In genomic region chr15:84025651-84026050, GRCm38 (mm10) we compare ENCODE assay signal across 30 mouse cellular contexts. TPM values are rescaled to one million over a fixed set of nuclear protein-coding genes. Genes with fewer than 3 reads are reported as not detected.
"Had no signal": no experiment of that assay in that cellular context is flagged by ENCODE, and none has a peak within 500 bp of the region (broad histone marks: within the 10 kb centered on the region; RNA-seq: fewer than 3 reads in every experiment).

No protein-coding gene starts in this region.

- DNase-seq: gastrocnemius, postnatal 14 days; gastrocnemius, postnatal 36 days; heart, adult 11 months; heart, adult 2 months; heart, postnatal 14 days; heart, postnatal 36 days; kidney, adult 11 months; kidney, adult 2 months; kidney, adult 9 months; kidney, postnatal 25 days; kidney, postnatal 4 days; liver; liver, embryonic 13.5 days had no signal

- H3K4me3 ChIP-seq: heart, adult 2 months; heart, embryonic 13.5 days; heart, embryonic 15.5 days; hindbrain, embryonic 13.5 days; hindbrain, embryonic 15.5 days; kidney, embryonic 15.5 days; layer of hippocampus, adult 2 months; left cerebral cortex, adult 2 months; limb, embryonic 10.5 days; limb, embryonic 12.5 days; liver, embryonic 13.5 days; liver, embryonic 15.5 days had no signal

- H3K36me3 ChIP-seq: heart, embryonic 13.5 days; heart, embryonic 15.5 days; hindbrain, embryonic 13.5 days; hindbrain, embryonic 15.5 days; kidney, embryonic 15.5 days; limb, embryonic 10.5 days; limb, embryonic 12.5 days; liver, embryonic 13.5 days; liver, embryonic 15.5 days had no signal

- H3K4me2 ChIP-seq: heart, embryonic 11.5 days; heart, embryonic 13.5 days; heart, embryonic 15.5 days; hindbrain, embryonic 13.5 days; hindbrain, embryonic 15.5 days; kidney, embryonic 15.5 days; limb, embryonic 12.5 days; liver, embryonic 11.5 days; liver, embryonic 13.5 days; liver, embryonic 15.5 days had no signal

- H3K9ac ChIP-seq: heart, embryonic 13.5 days; heart, embryonic 15.5 days; hindbrain, embryonic 13.5 days; hindbrain, embryonic 15.5 days; kidney, embryonic 15.5 days; limb, embryonic 12.5 days; liver, embryonic 13.5 days; liver, embryonic 15.5 days had no signal

- ATAC-seq: hindbrain, postnatal 0 days; intestine, embryonic 16.5 days had no signal

- H3K27ac ChIP-seq: heart, adult 2 months; heart, embryonic 13.5 days; heart, embryonic 15.5 days; hindbrain, embryonic 13.5 days; hindbrain, embryonic 15.5 days; hindbrain, postnatal 0 days; kidney, embryonic 15.5 days; kidney, postnatal 0 days; layer of hippocampus, adult 2 months; left cerebral cortex, adult 2 months; limb, embryonic 10.5 days; limb, embryonic 12.5 days; liver, embryonic 13.5 days; liver, embryonic 15.5 days had no signal

- H3K9me3 ChIP-seq: heart, embryonic 13.5 days; heart, embryonic 15.5 days; hindbrain, embryonic 13.5 days; hindbrain, embryonic 15.5 days; kidney, embryonic 15.5 days; limb, embryonic 10.5 days; limb, embryonic 12.5 days; liver, embryonic 13.5 days; liver, embryonic 15.5 days had no signal

- H3K27me3 ChIP-seq: hindbrain, embryonic 13.5 days; hindbrain, embryonic 15.5 days; kidney, embryonic 15.5 days; liver, embryonic 13.5 days; liver, embryonic 15.5 days had no signal

- H3K4me1 ChIP-seq: heart, embryonic 13.5 days; heart, embryonic 15.5 days; kidney, embryonic 15.5 days; limb, embryonic 10.5 days; limb, embryonic 12.5 days; liver, embryonic 13.5 days; liver, embryonic 15.5 days had no signal

RNA-seq across cellular contexts. Expression of gene Efcab6, which starts 39.5 kb away (rescaled TPM):
- total RNA-seq: heart, adult 2 months; heart, postnatal 14 days; heart, postnatal 36 days; hematopoietic stem cell, adult 5-6 weeks had no signal
- polyA plus RNA-seq: heart, embryonic 11.5 days; heart, embryonic 13.5 days; heart, postnatal 0 days; limb, embryonic 10.5 days; liver, embryonic 11.5 days; liver, embryonic 13.5 days; liver, embryonic 15.5 days had no signal
